Mouse (Mus musculus) small intestine, adult 2 months (tissue): ENCODE results near the gene Lrba.

Experiments used
- CTCF ChIP-seq: fragments of 200-500 bp; IDR thresholded peaks from 2 replicates; pipeline ENCODE4 v1.5.1; 2012; ENCODE audit warnings: low read depth, mild to moderate bottlenecking, control low read depth, inconsistent platforms, low read length, moderate library complexity, mixed read lengths; ENCODE audit not compliant: insufficient replicate concordance, insufficient read length; ENCODE audit errors: extremely low read depth
- POLR2A ChIP-seq: fragments of 200-500 bp; IDR thresholded peaks from 2 replicates; pipeline ENCODE4 v1.6.1; 2012; ENCODE audit warnings: low read depth, mild to moderate bottlenecking, control low read depth, inconsistent platforms, low read length, moderate library complexity

DNA sequence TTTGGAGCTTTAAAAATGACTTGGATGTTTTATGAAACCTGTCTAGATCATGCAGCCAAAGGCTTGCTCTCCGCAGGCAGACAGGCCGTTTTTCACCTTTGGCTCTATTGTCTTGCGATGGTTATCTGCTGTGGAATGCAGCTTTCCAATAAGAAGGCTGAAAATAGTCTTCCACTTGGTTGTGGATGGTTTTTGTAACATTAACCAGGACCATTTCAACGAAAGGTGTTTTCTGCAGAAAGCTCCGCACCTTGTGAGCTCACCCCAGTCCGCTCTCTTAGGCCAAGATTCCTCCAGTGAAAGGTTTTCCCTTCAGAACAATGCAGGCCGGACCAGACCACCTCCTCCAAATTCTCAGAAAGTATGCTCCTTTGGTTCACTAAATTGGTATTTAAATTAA lies 536.0 kb downstream of the Lrba start:
- TF ChIP-seq CTCF = no peak
- no peak for TF ChIP-seq POLR2A
